Mouse (Mus musculus): ENCODE data around the gene Pcyt2.

- no peak for TF ChIP-seq CTCF (IDR thresholded peaks at IDR 0.05; ENCODE audit: low read depth)
- TF ChIP-seq EP300 (IDR thresholded peaks at IDR 0.05; ENCODE audit: low read depth) = no peak
These were observed 7.2 kb downstream of the Pcyt2 start for GRCm38 (mm10) chr11:120610477-120611046.
